ENCODE assay signal across 8 mouse cellular contexts in genomic region chr11:101604531-101605453, GRCm38 (mm10). TPM values are rescaled to one million over a fixed set of nuclear protein-coding genes. Genes with fewer than 3 reads are reported as not detected.
DNase-seq lines count a peak whose midpoint lies in the region; ATAC-seq and TF ChIP-seq lines count a peak whose summit lies in the region.
"Not testable (repeated sequence)": the region's sequence is repeated elsewhere in the genome, so short reads cannot be mapped to it uniquely, and the experiment has no call there.

No protein-coding gene starts in this region.

- H3K9ac ChIP-seq in embryonic facial prominence, embryonic 14.5 days (ENCODE audit: low read depth, low read length) = peak overlapping the region; percentile 34
- H3K9ac ChIP-seq in heart, embryonic 12.5 days = 0 out of 2 replicates have a peak overlapping the region, but pooled peaks have one; percentile 40
- peak overlapping the region; percentile 35; the same call in 1 of the 2 replicates for H3K9ac ChIP-seq in kidney, embryonic 14.5 days (ENCODE audit: low read depth, low read length)
- not testable (repeated sequence) for H3K9ac ChIP-seq in liver, embryonic 13.5 days

- H3K9me3 ChIP-seq in embryonic facial prominence, embryonic 14.5 days (ENCODE audit: control insufficient read depth, low read length); heart, embryonic 12.5 days (replicated peaks); kidney, embryonic 14.5 days (ENCODE audit: control insufficient read depth, low read length); liver, embryonic 13.5 days (replicated peaks): not testable (repeated sequence)

- peak; percentile 80 for ATAC-seq in embryonic facial prominence, embryonic 14.5 days (ENCODE audit: low read depth)
- ATAC-seq in heart, embryonic 12.5 days (ENCODE audit: insufficient number of reproducible peaks, low FRiP score) = 0 out of 2 replicates have a peak, but pooled peaks have one; percentile 63
- ATAC-seq in kidney, embryonic 14.5 days (ENCODE audit: low FRiP score, low TSS enrichment) = peak; percentile 89
- peak; percentile 88 for ATAC-seq in liver, embryonic 13.5 days (ENCODE audit: low read depth)

- TF ChIP-seq POLR2A in bone marrow macrophage, adult 2 months (IDR thresholded peaks at IDR 0.05; ENCODE audit: borderline replicate concordance, low read depth, low read length) = not testable (repeated sequence)

- H3K27ac ChIP-seq in bone marrow macrophage, adult 2 months (ENCODE audit: insufficient read depth, low read depth, low read length) = peak overlapping the region; percentile 84
- H3K27ac ChIP-seq in embryonic facial prominence, embryonic 14.5 days (replicated peaks; ENCODE audit: low read depth, low read length) = 0 out of 2 replicates have a peak overlapping the region, but pooled peaks have one; percentile 21
- H3K27ac ChIP-seq in heart, embryonic 12.5 days (ENCODE audit: poor library complexity, severe bottlenecking) = peak overlapping the region; percentile 57; the same call in 1 of the 2 replicates
- H3K27ac ChIP-seq in kidney, embryonic 14.5 days (ENCODE audit: low read depth, low read length) = not testable (repeated sequence)
- H3K27ac ChIP-seq in liver, embryonic 13.5 days = peak overlapping the region; percentile 87

- TF ChIP-seq CTCF in C2C12 (IDR thresholded peaks at IDR 0.05; ENCODE audit: control insufficient read depth, insufficient read depth, insufficient read length); bone marrow macrophage, adult 2 months (IDR thresholded peaks at IDR 0.05; ENCODE audit: low read depth, low read length): not testable (repeated sequence)

- not testable (repeated sequence) for H3K36me3 ChIP-seq in C2C12 (ENCODE audit: control insufficient read depth, insufficient read depth); embryonic facial prominence, embryonic 14.5 days (ENCODE audit: control insufficient read depth, insufficient read depth, low read length); heart, embryonic 12.5 days; kidney, embryonic 14.5 days (ENCODE audit: control insufficient read depth, insufficient read depth, low read length); liver, embryonic 13.5 days; splenic B cell, adult 2 months (ENCODE audit: control insufficient read depth, insufficient read depth, low read length, poor library complexity, severe bottlenecking)

- H3K4me1 ChIP-seq in bone marrow macrophage, adult 2 months (ENCODE audit: control insufficient read depth, insufficient read depth, low read length); embryonic facial prominence, embryonic 14.5 days (ENCODE audit: control insufficient read depth, insufficient read depth, low read length); heart, embryonic 12.5 days (replicated peaks); kidney, embryonic 14.5 days (ENCODE audit: control insufficient read depth, insufficient read depth, low read length): not testable (repeated sequence)
- peaks cover 12% of the 10 kb centered on the region for H3K4me1 ChIP-seq in liver, embryonic 13.5 days (replicated peaks)

- 1% methylated on average over 28 of the region's 30 CpGs for WGBS in embryonic facial prominence, embryonic 14.5 days
- WGBS in heart, embryonic 12.5 days = 2% methylated on average over 30 of the region's 30 CpGs
- WGBS in kidney, embryonic 14.5 days = under 1% methylated on average over 30 of the region's 30 CpGs
- under 1% methylated on average over 30 of the region's 30 CpGs for WGBS in liver, embryonic 13.5 days (ENCODE audit: insufficient replicate concordance)

- H3ac ChIP-seq in C2C12 (ENCODE audit: control insufficient read depth, insufficient read length, low read depth) = peak overlapping the region; percentile 35

- not testable (repeated sequence) for H3K4me3 ChIP-seq in C2C12 (ENCODE audit: insufficient read depth, poor library complexity, severe bottlenecking)
- H3K4me3 ChIP-seq in bone marrow macrophage, adult 2 months (ENCODE audit: insufficient read depth, low read length) = peak overlapping the region; percentile 39
- peak overlapping the region; percentile 26 for H3K4me3 ChIP-seq in embryonic facial prominence, embryonic 14.5 days (ENCODE audit: low read depth, low read length)
- peak overlapping the region; percentile 35 for H3K4me3 ChIP-seq in heart, embryonic 12.5 days
- 0 out of 2 replicates have a peak overlapping the region, but pooled peaks have one; percentile 16 for H3K4me3 ChIP-seq in kidney, embryonic 14.5 days (ENCODE audit: low read length)
- 0 out of 2 replicates have a peak overlapping the region, but pooled peaks have one; percentile 32 for H3K4me3 ChIP-seq in liver, embryonic 13.5 days (replicated peaks)

- not testable (repeated sequence) for H3K79me3 ChIP-seq in C2C12 (ENCODE audit: low read depth)

- H3K79me2 ChIP-seq in C2C12 (ENCODE audit: control insufficient read depth, insufficient read depth) = not testable (repeated sequence)

- not testable (repeated sequence) for H3K27me3 ChIP-seq in C2C12 (ENCODE audit: control insufficient read depth, insufficient read depth, insufficient read length); embryonic facial prominence, embryonic 14.5 days (replicated peaks; ENCODE audit: control insufficient read depth, insufficient read depth, low read length); heart, embryonic 12.5 days (replicated peaks); kidney, embryonic 14.5 days (ENCODE audit: control insufficient read depth, insufficient read depth, low read length); liver, embryonic 13.5 days; splenic B cell, adult 2 months (ENCODE audit: control insufficient read depth, insufficient read depth, low read length, poor library complexity, severe bottlenecking)

- peak; percentile 81 for DNase-seq in embryonic facial prominence, embryonic 14.5 days (ENCODE audit: low spot score)
- peak; percentile 81 for DNase-seq in liver, embryonic 13.5 days
- peak; percentile 83 for DNase-seq in naive thymus-derived CD4-positive, alpha-beta T cell, adult 2 months (ENCODE audit: low read depth)
- peak; percentile 82 for DNase-seq in splenic B cell, adult 2 months (ENCODE audit: low read depth, low spot score)

- peak overlapping the region; percentile 51 for H3K4me2 ChIP-seq in embryonic facial prominence, embryonic 14.5 days (ENCODE audit: low read depth, low read length)
- peak overlapping the region; percentile 65 for H3K4me2 ChIP-seq in heart, embryonic 12.5 days
- H3K4me2 ChIP-seq in kidney, embryonic 14.5 days (replicated peaks; ENCODE audit: low read depth, low read length) = peak overlapping the region; percentile 38
- H3K4me2 ChIP-seq in liver, embryonic 13.5 days = peak overlapping the region; percentile 48

RNA-seq across cellular contexts. Expression of gene Gm11634, which starts 5.7 kb away (rescaled TPM):
- polyA plus RNA-seq in C2C12 (2012; fragmentation: generic; extraction: Trizol) = not detected
- not detected in 2 replicates for polyA plus RNA-seq in bone marrow macrophage, adult 2 months (2012; ENCODE audit: insufficient read depth, insufficient read length, missing spikeins)
- polyA plus RNA-seq in embryonic facial prominence, embryonic 14.5 days (2014; fragmentation: Nextera tagmentation; extraction: Ambion mirVana) = not detected in 2 replicates
- not detected in 2 replicates for polyA plus RNA-seq in heart, embryonic 12.5 days (2016; fragmentation: Nextera tagmentation; extraction: Ambion mirVana)
- not detected in 2 replicates for polyA plus RNA-seq in kidney, embryonic 14.5 days (2014; fragmentation: Nextera tagmentation; extraction: Ambion mirVana)
- polyA plus RNA-seq in liver, embryonic 13.5 days (2015; fragmentation: Nextera tagmentation; extraction: Ambion mirVana) = not detected in 2 replicates

RNA-seq across cellular contexts. Expression of gene Rdm1, which starts 22.2 kb away (rescaled TPM):
- polyA plus RNA-seq in C2C12 (2012; fragmentation: generic; extraction: Trizol) = 9.5 TPM
- polyA plus RNA-seq in bone marrow macrophage, adult 2 months (2012; ENCODE audit: insufficient read depth, insufficient read length, missing spikeins) = 21.2 and 22.1 TPM in 2 replicates
- 34.9 and 39.4 TPM in 2 replicates for polyA plus RNA-seq in embryonic facial prominence, embryonic 14.5 days (2014; fragmentation: Nextera tagmentation; extraction: Ambion mirVana)
- 28.3 and 36.2 TPM in 2 replicates for polyA plus RNA-seq in heart, embryonic 12.5 days (2016; fragmentation: Nextera tagmentation; extraction: Ambion mirVana)
- polyA plus RNA-seq in kidney, embryonic 14.5 days (2014; fragmentation: Nextera tagmentation; extraction: Ambion mirVana) = 31.6 and 35.8 TPM in 2 replicates
- polyA plus RNA-seq in liver, embryonic 13.5 days (2015; fragmentation: Nextera tagmentation; extraction: Ambion mirVana) = 8.3 and 8.6 TPM in 2 replicates

RNA-seq across cellular contexts. Expression of gene Tmem106a, which starts 22.8 kb away (rescaled TPM):
- polyA plus RNA-seq in C2C12 (2012; fragmentation: generic; extraction: Trizol) = 1.0 TPM
- polyA plus RNA-seq in bone marrow macrophage, adult 2 months (2012; ENCODE audit: insufficient read depth, insufficient read length, missing spikeins) = 407 and 510 TPM in 2 replicates
- 5.9 and 6.5 TPM in 2 replicates for polyA plus RNA-seq in embryonic facial prominence, embryonic 14.5 days (2014; fragmentation: Nextera tagmentation; extraction: Ambion mirVana)
- 4.0 and 4.5 TPM in 2 replicates for polyA plus RNA-seq in heart, embryonic 12.5 days (2016; fragmentation: Nextera tagmentation; extraction: Ambion mirVana)
- polyA plus RNA-seq in kidney, embryonic 14.5 days (2014; fragmentation: Nextera tagmentation; extraction: Ambion mirVana) = 3.8 and 4.8 TPM in 2 replicates
- polyA plus RNA-seq in liver, embryonic 13.5 days (2015; fragmentation: Nextera tagmentation; extraction: Ambion mirVana) = 5.5 and 5.7 TPM in 2 replicates

RNA-seq across cellular contexts. Expression of gene Nbr1, which starts 52.8 kb away (rescaled TPM):
- 15.7 TPM for polyA plus RNA-seq in C2C12 (2012; fragmentation: generic; extraction: Trizol)
- polyA plus RNA-seq in bone marrow macrophage, adult 2 months (2012; ENCODE audit: insufficient read depth, insufficient read length, missing spikeins) = 179 and 198 TPM in 2 replicates
- 63.6 and 70.6 TPM in 2 replicates for polyA plus RNA-seq in embryonic facial prominence, embryonic 14.5 days (2014; fragmentation: Nextera tagmentation; extraction: Ambion mirVana)
- polyA plus RNA-seq in heart, embryonic 12.5 days (2016; fragmentation: Nextera tagmentation; extraction: Ambion mirVana) = 77.7 and 78.7 TPM in 2 replicates
- 30.8 and 63.9 TPM in 2 replicates for polyA plus RNA-seq in kidney, embryonic 14.5 days (2014; fragmentation: Nextera tagmentation; extraction: Ambion mirVana)
- polyA plus RNA-seq in liver, embryonic 13.5 days (2015; fragmentation: Nextera tagmentation; extraction: Ambion mirVana) = 32.3 and 43.3 TPM in 2 replicates

RNA-seq across cellular contexts. Expression of gene Brca1, which starts 53.0 kb away (rescaled TPM):
- 5.2 TPM for polyA plus RNA-seq in C2C12 (2012; fragmentation: generic; extraction: Trizol)
- polyA plus RNA-seq in bone marrow macrophage, adult 2 months (2012; ENCODE audit: insufficient read depth, insufficient read length, missing spikeins) = 7.9 and 8.2 TPM in 2 replicates
- polyA plus RNA-seq in embryonic facial prominence, embryonic 14.5 days (2014; fragmentation: Nextera tagmentation; extraction: Ambion mirVana) = 10.4 and 11.3 TPM in 2 replicates
- polyA plus RNA-seq in heart, embryonic 12.5 days (2016; fragmentation: Nextera tagmentation; extraction: Ambion mirVana) = 10.4 and 13.3 TPM in 2 replicates
- polyA plus RNA-seq in kidney, embryonic 14.5 days (2014; fragmentation: Nextera tagmentation; extraction: Ambion mirVana) = 8.7 and 22.0 TPM in 2 replicates
- 11.9 and 15.9 TPM in 2 replicates for polyA plus RNA-seq in liver, embryonic 13.5 days (2015; fragmentation: Nextera tagmentation; extraction: Ambion mirVana)

Comparison
In these comparisons a context has a peak if more than half of its experiments do, and no peak if none do; other contexts are left out.
1. RNA of gene Tmem106a, which starts 22.8 kb away (polyA plus RNA-seq): 407 to 510 TPM in bone marrow macrophage, adult 2 months; 5.9 to 6.5 TPM in embryonic facial prominence, embryonic 14.5 days, 5.5 to 5.7 TPM in liver, embryonic 13.5 days, 4.0 to 4.5 TPM in heart, embryonic 12.5 days, 3.8 to 4.8 TPM in kidney, embryonic 14.5 days and 1.0 TPM in C2C12 (single experiment); every median in the first group is over 10 times any median in the second.
2. Peak in every context shown above with its lines, with median percentiles within 50 percentile points of each other: ATAC-seq, DNase-seq and H3K4me2 ChIP-seq.